Mouse (Mus musculus): ENCODE results near the gene AA467197.

GRCm38 (mm10) chr2:122611654-122611973, 25.2 kb upstream of the AA467197 start:
- TF ChIP-seq CTCF (IDR thresholded peaks at IDR 0.05) (no peak), EP300 (IDR thresholded peaks at IDR 0.05) (no peak)

Data from lung, postnatal 0 days (tissue).